Mouse (Mus musculus) stomach, embryonic 14.5 days (tissue): ENCODE measurements at regions not wholly inside any gene's neighbourhood (a gene's known extent, or its start where the extent isn't known, plus 50 kb on each side); places are given as distances from the start of the nearest gene placed in this dataset.
"Not testable (repeated sequence)": the region's sequence is repeated elsewhere in the genome, so short reads cannot be mapped to it uniquely, and the experiment has no call there.

ENCODE experiments used
- ATAC-seq: fragments of 200-750 bp; cut with Nextera tagmentation; 2 replicates; pipeline ENCODE4 v1.8.0; 2017; ENCODE audit warnings: low read depth, moderate TSS enrichment; ENCODE audit not compliant: insufficient number of reproducible peaks, insufficient read depth, low FRiP score
- H3K27ac ChIP-seq: fragments of 300-500 bp; sonication (generic); 2 replicates; pipeline ENCODE4 v1.5.1; 2014; ENCODE audit warnings: mild to moderate bottlenecking, low read length, moderate library complexity, mixed read lengths
- H3K27me3 ChIP-seq: fragments of 300-500 bp; sonication (generic); 2 replicates; pipeline ENCODE4 v1.6.1; 2014; ENCODE audit warnings: low read length, control low read depth, mixed read lengths; ENCODE audit not compliant: control insufficient read depth, insufficient read depth
- H3K36me3 ChIP-seq: fragments of 300-500 bp; sonication (generic); 2 replicates; pipeline ENCODE4 v1.6.1; 2014; ENCODE audit warnings: mild to moderate bottlenecking, control low read depth, low read length, moderate library complexity, mixed read lengths; ENCODE audit not compliant: control insufficient read depth, insufficient read depth
- H3K4me1 ChIP-seq: fragments of 300-500 bp; sonication (generic); 2 replicates; pipeline ENCODE4 v1.6.1; 2014; ENCODE audit warnings: low read length, control low read depth, mixed read lengths; ENCODE audit not compliant: control insufficient read depth, insufficient read depth
- H3K4me2 ChIP-seq: fragments of 300-500 bp; sonication (generic); replicated peaks from 2 replicates; pipeline ENCODE4 v1.6.1; 2014; ENCODE audit warnings: low read depth, low read length, control low read depth
- H3K4me3 ChIP-seq: fragments of 300-500 bp; sonication (generic); 2 replicates; pipeline ENCODE4 v1.5.1; 2014; ENCODE audit warnings: low read depth, low read length, control low read depth
- H3K9ac ChIP-seq: fragments of 300-500 bp; sonication (generic); replicated peaks from 2 replicates; pipeline ENCODE4 v1.6.1; 2014; ENCODE audit warnings: low read depth, mild to moderate bottlenecking, control low read depth, low read length, moderate library complexity, mixed read lengths
- H3K9me3 ChIP-seq: fragments of 300-500 bp; sonication (generic); 2 replicates; pipeline ENCODE4 v1.6.1; 2016; ENCODE audit warnings: low read depth, low read length, control low read depth; ENCODE audit not compliant: control insufficient read depth
- WGBS: fragments of 180-500 bp; shearing (Covaris S2); extraction: QIAGEN DNeasy Blood & Tissue Kit; methylation state at CpG from one replicate; pipeline ENCODE4 v1.1.7; 2014; 5-methylcytosine and 5-hydroxymethylcytosine counted together

- Histone ChIP-seq H3K27ac (no peak overlapping the region), H3K9me3 (no peaks in the 10 kb centered on the region; the same call in 1 of the 2 replicates), H3K4me2 (no peak overlapping the region), H3K27me3 (no peaks in the 10 kb centered on the region), H3K4me1 (no peaks in the 10 kb centered on the region), H3K9ac (no peak overlapping the region), H3K36me3 (no peaks in the 10 kb centered on the region), H3K4me3 (no peak overlapping the region)
- ATAC-seq = no peak
- WGBS = 87% methylated on average over 3 of the region's 3 CpGs
Observed at GRCm38 (mm10) chr13:35604765-35605164, 54.9 kb upstream of the Cdyl start.

DNA sequence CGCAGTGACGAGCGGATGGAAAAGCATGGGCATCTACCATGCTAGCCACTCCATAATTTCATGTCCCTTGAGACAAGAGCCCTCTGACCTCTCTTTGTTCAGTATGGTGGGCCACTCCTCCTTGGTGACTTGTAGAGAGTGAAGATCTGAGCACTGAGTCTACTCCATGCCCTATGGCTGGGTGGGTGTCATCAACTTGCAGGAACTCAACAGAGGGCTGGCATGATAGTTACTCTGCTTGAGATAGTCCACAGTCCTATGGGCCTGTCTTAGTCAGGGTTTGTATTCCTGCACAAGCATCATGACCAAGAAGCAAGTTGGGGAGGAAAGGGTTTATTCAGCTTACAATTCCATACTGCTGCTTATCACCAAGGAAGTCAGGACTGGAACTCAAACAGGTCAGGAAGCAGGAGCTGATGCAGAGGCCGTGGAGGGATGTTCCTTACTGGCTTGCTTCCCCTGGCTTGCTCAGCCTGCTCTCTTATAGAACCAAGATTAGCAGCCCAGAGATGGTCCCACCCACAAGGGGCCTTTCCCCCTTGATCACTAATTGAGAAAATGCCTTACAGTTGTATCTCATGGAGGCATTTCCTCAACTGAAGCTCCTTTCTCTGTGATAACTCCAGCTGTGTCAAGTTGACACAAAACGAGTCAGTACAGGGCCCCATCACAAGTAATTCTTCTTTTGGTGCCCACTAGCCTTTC is 52.6 kb upstream of the Cdyl start:
- not testable (repeated sequence) for H3K4me1 ChIP-seq, H3K27ac ChIP-seq, ATAC-seq, H3K9ac ChIP-seq, H3K27me3 ChIP-seq, H3K36me3 ChIP-seq, H3K4me2 ChIP-seq, H3K4me3 ChIP-seq, H3K9me3 ChIP-seq
- 83% methylated on average over 5 of the region's 5 CpGs for WGBS

GRCm38 (mm10) chr13:35607710-35608109 is 51.9 kb upstream of the Cdyl start:
- Histone ChIP-seq H3K27ac (no peak overlapping the region), H3K27me3 (no peaks in the 10 kb centered on the region), H3K9me3 (no peaks in the 10 kb centered on the region; the same call in 1 of the 2 replicates), H3K9ac (no peak overlapping the region), H3K4me1 (no peaks in the 10 kb centered on the region), H3K36me3 (no peaks in the 10 kb centered on the region), H3K4me2 (no peak overlapping the region), H3K4me3 (no peak overlapping the region)
- WGBS = 87% methylated on average over 2 of the region's 2 CpGs
- no peak for ATAC-seq
